In the genomic region with DNA sequence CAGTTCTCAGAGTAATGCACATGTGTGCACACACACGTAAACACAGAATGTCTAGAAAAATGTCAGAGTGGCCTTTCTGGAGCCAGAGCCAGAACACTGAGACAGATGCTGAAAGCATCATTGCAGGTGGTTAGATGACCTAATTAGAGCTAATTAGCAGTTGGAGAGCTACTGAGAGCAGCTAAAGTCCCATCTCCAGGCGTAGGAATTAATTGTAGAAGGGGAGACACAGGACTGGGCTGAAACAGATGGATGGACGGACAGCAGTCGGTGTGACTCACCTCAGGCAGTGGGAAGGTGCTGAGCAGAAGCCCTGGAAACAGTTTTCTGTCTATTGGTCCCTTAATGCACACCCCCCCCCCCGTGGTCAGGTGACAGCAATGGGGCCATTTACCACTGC, we compare ENCODE assay signal across 20 mouse cellular contexts. TPM values are rescaled to one million over a fixed set of nuclear protein-coding genes. Genes with fewer than 3 reads are reported as not detected.
DNase-seq lines count a peak whose midpoint lies in the region; ATAC-seq and TF ChIP-seq lines count a peak whose summit lies in the region.
"Had no signal": no experiment of that assay in that cellular context is flagged by ENCODE, and none has a peak within 500 bp of the region (broad histone marks: within the 10 kb centered on the region; RNA-seq: fewer than 3 reads in every experiment).

No protein-coding gene starts in this region.

- TF ChIP-seq CTCF in midbrain, postnatal 0 days (IDR thresholded peaks at IDR 0.05), result no peak

- no peak for ATAC-seq in midbrain, postnatal 0 days (ENCODE audit: low FRiP score)
- no peak for ATAC-seq in midbrain, embryonic 11.5 days (ENCODE audit: low FRiP score)
- ATAC-seq in megakaryocyte-erythroid progenitor cell, adult 5-6 weeks (replicated peaks; ENCODE audit: low FRiP score, low TSS enrichment, poor library complexity, severe bottlenecking), result 0 out of 2 replicates have a peak, but pooled peaks have one; percentile 28
- ATAC-seq: forebrain, embryonic 14.5 days; intestine, embryonic 15.5 days had no signal

- 72% methylated on average over 5 of the region's 5 CpGs for WGBS in midbrain, postnatal 0 days
- 85% methylated on average over 5 of the region's 5 CpGs for WGBS in midbrain, embryonic 11.5 days
- WGBS in limb, embryonic 10.5 days, result 77% methylated on average over 5 of the region's 5 CpGs

- DNase-seq in cerebellum, adult 9-10 months, result peak; percentile 51
- DNase-seq in cerebellum, postnatal 14 days, result no peak
- peak; percentile 29 for DNase-seq in midbrain, postnatal 0 days (ENCODE audit: low spot score)
- DNase-seq in midbrain, embryonic 11.5 days (ENCODE audit: low spot score, missing footprints), result no peak
- no peak for DNase-seq in lung, postnatal 10 days
- DNase-seq in limb, embryonic 10.5 days (ENCODE audit: low spot score), result no peak
- DNase-seq: adrenal gland, adult 8-10 months; adrenal gland, postnatal 36 days; gastrocnemius, adult 2 months; gastrocnemius, postnatal 25 days; heart, postnatal 4 days; kidney, adult 18-20 months had no signal

- H3K36me3 ChIP-seq in midbrain, postnatal 0 days (ENCODE audit: insufficient read depth, low read length), result no peaks in the 10 kb centered on the region
- H3K36me3 ChIP-seq in midbrain, embryonic 11.5 days (ENCODE audit: control insufficient read depth, insufficient read depth, low read length), result no peaks in the 10 kb centered on the region
- no peaks in the 10 kb centered on the region for H3K36me3 ChIP-seq in limb, embryonic 10.5 days
- H3K36me3 ChIP-seq: embryonic facial prominence, embryonic 10.5 days; forebrain, embryonic 10.5 days; heart, embryonic 13.5 days; hindbrain, embryonic 13.5 days; intestine, embryonic 15.5 days had no signal

- H3K4me1 ChIP-seq in midbrain, postnatal 0 days (ENCODE audit: insufficient read depth, low read length), result no peaks in the 10 kb centered on the region
- H3K4me1 ChIP-seq in midbrain, embryonic 11.5 days (ENCODE audit: control insufficient read depth, insufficient read depth, low read length), result no peaks in the 10 kb centered on the region
- H3K4me1 ChIP-seq in limb, embryonic 10.5 days, result 0 out of 2 replicates have a peak, but pooled peaks cover 3% of the 10 kb centered on the region
- H3K4me1 ChIP-seq: forebrain, embryonic 10.5 days; heart, embryonic 13.5 days; hindbrain, embryonic 13.5 days; intestine, embryonic 15.5 days had no signal

- H3K27me3 ChIP-seq in midbrain, postnatal 0 days (ENCODE audit: insufficient read depth, low read length), result no peaks in the 10 kb centered on the region
- H3K27me3 ChIP-seq in midbrain, embryonic 11.5 days (ENCODE audit: control insufficient read depth, insufficient read depth, low read length), result no peaks in the 10 kb centered on the region
- no peaks in the 10 kb centered on the region for H3K27me3 ChIP-seq in limb, embryonic 10.5 days (ENCODE audit: low read depth, poor library complexity, severe bottlenecking)
- H3K27me3 ChIP-seq: heart, embryonic 13.5 days; hindbrain, embryonic 13.5 days; intestine, embryonic 15.5 days had no signal

- no peak overlapping the region for H3K27ac ChIP-seq in midbrain, postnatal 0 days (ENCODE audit: low read depth, low read length)
- no peak overlapping the region for H3K27ac ChIP-seq in midbrain, embryonic 11.5 days (ENCODE audit: low read depth, low read length)
- H3K27ac ChIP-seq in limb, embryonic 10.5 days, result no peak overlapping the region
- H3K27ac ChIP-seq: embryonic facial prominence, embryonic 10.5 days; forebrain, embryonic 10.5 days; gastrocnemius, adult 2 months; heart, embryonic 13.5 days; hindbrain, embryonic 13.5 days; intestine, embryonic 15.5 days had no signal

- no peak overlapping the region for H3K4me3 ChIP-seq in midbrain, postnatal 0 days (ENCODE audit: low read depth, low read length)
- no peak overlapping the region for H3K4me3 ChIP-seq in midbrain, embryonic 11.5 days (ENCODE audit: low read depth, low read length)
- H3K4me3 ChIP-seq in limb, embryonic 10.5 days, result no peak overlapping the region
- H3K4me3 ChIP-seq: embryonic facial prominence, embryonic 10.5 days; erythroblast, embryonic 14.5 days; forebrain, embryonic 10.5 days; gastrocnemius, adult 2 months; heart, embryonic 13.5 days; hindbrain, embryonic 13.5 days; intestine, embryonic 15.5 days had no signal

- no peak overlapping the region for H3K9ac ChIP-seq in midbrain, postnatal 0 days (replicated peaks; ENCODE audit: low read length, poor library complexity, severe bottlenecking)
- no peak overlapping the region for H3K9ac ChIP-seq in midbrain, embryonic 11.5 days (ENCODE audit: low read length)
- H3K9ac ChIP-seq: heart, embryonic 13.5 days; hindbrain, embryonic 13.5 days; intestine, embryonic 15.5 days had no signal

- H3K4me2 ChIP-seq in midbrain, postnatal 0 days (ENCODE audit: low read depth, low read length, poor library complexity, severe bottlenecking), result no peak overlapping the region
- no peak overlapping the region for H3K4me2 ChIP-seq in midbrain, embryonic 11.5 days
- H3K4me2 ChIP-seq: heart, embryonic 13.5 days; hindbrain, embryonic 13.5 days; intestine, embryonic 15.5 days had no signal

- no peaks in the 10 kb centered on the region for H3K9me3 ChIP-seq in midbrain, postnatal 0 days (ENCODE audit: low read length)
- H3K9me3 ChIP-seq in midbrain, embryonic 11.5 days (ENCODE audit: control insufficient read depth, low read length), result no peaks in the 10 kb centered on the region
- no peaks in the 10 kb centered on the region for H3K9me3 ChIP-seq in limb, embryonic 10.5 days (replicated peaks)
- H3K9me3 ChIP-seq: embryonic facial prominence, embryonic 10.5 days; forebrain, embryonic 10.5 days; heart, embryonic 13.5 days; hindbrain, embryonic 13.5 days; intestine, embryonic 15.5 days had no signal

RNA-seq across cellular contexts. Expression of gene Rps6ka5, which starts 8.4 kb away (rescaled TPM):
- total RNA-seq in midbrain, postnatal 0 days (2014; rRNA removed), result 12.6 TPM in 2 replicates
- polyA plus RNA-seq in midbrain, postnatal 0 days (2015; fragmentation: Nextera tagmentation; extraction: Ambion mirVana), result 3.8 and 4.9 TPM in 2 replicates
- 3.2 and 3.8 TPM in 2 replicates for polyA plus RNA-seq in midbrain, embryonic 11.5 days (2014; fragmentation: Nextera tagmentation; extraction: Ambion mirVana)
- 11.5 and 17.8 TPM in 2 replicates for total RNA-seq in megakaryocyte-erythroid progenitor cell, adult 5-6 weeks (2014; fragmentation: Nextera tagmentation)
- total RNA-seq in megakaryocyte-erythroid progenitor cell, adult 5-6 weeks (2017), result 20.8 and 33.6 TPM in 2 replicates
- polyA plus RNA-seq in limb, embryonic 10.5 days (2016; fragmentation: Nextera tagmentation; extraction: Ambion mirVana), result 2.8 and 4.3 TPM in 2 replicates

RNA-seq across cellular contexts. Expression of gene Dglucy, which starts 43.7 kb away (rescaled TPM):
- total RNA-seq in midbrain, postnatal 0 days (2014; rRNA removed), result 3.6 and 5.4 TPM in 2 replicates
- polyA plus RNA-seq in midbrain, postnatal 0 days (2015; fragmentation: Nextera tagmentation; extraction: Ambion mirVana), result 2.0 and 2.2 TPM in 2 replicates
- polyA plus RNA-seq in midbrain, embryonic 11.5 days (2014; fragmentation: Nextera tagmentation; extraction: Ambion mirVana), result 0.23 and 0.44 TPM in 2 replicates
- total RNA-seq in megakaryocyte-erythroid progenitor cell, adult 5-6 weeks (2014; fragmentation: Nextera tagmentation), result 1.2 and 4.7 TPM in 2 replicates
- total RNA-seq in megakaryocyte-erythroid progenitor cell, adult 5-6 weeks (2017), result 2.9 and 7.4 TPM in 2 replicates
- polyA plus RNA-seq in limb, embryonic 10.5 days (2016; fragmentation: Nextera tagmentation; extraction: Ambion mirVana), result 0.10 and 0.41 TPM in 2 replicates
- polyA plus RNA-seq: erythroblast, embryonic 14.5 days had no signal

Comparison
In these comparisons a context has a peak if more than half of its experiments do, and no peak if none do; other contexts are left out.
1. DNase-seq: peak in cerebellum, adult 9-10 months (single experiment) and midbrain, postnatal 0 days (single experiment); none in cerebellum, postnatal 14 days (0 of 2), midbrain, embryonic 11.5 days (single experiment), lung, postnatal 10 days (single experiment) and limb, embryonic 10.5 days (single experiment).